Mouse (Mus musculus): ENCODE results near the gene Gm20388. TPM values are rescaled to one million over a fixed set of nuclear protein-coding genes. Genes with fewer than 3 reads are reported as not detected.

Gm20388 gene
- polyA plus RNA-seq, 1 experiment from 2014 or later, result not detected

- Histone ChIP-seq H3K4me3 (peak overlapping the region; percentile 99), H3K36me3 (peaks cover 60% of the 10 kb centered on the region), H3K4me1 (peaks cover 44% of the 10 kb centered on the region), H3K27me3 (replicated peaks) (no peaks in the 10 kb centered on the region), H3K4me2 (peak overlapping the region; percentile 95), H3K9me3 (replicated peaks) (no peaks in the 10 kb centered on the region), H3K27ac (peak overlapping the region; percentile 81), H3K9ac (peak overlapping the region; percentile 94)
- WGBS (ENCODE audit: insufficient replicate concordance), result 3% methylated on average over 16 of the region's 16 CpGs
- peak; percentile 55 for ATAC-seq
Measured at GRCm38 (mm10) chr8:122474951-122475560, 2564.4 kb downstream of the Gm20388 start.

- H3K27me3 ChIP-seq (replicated peaks), result no peaks in the 10 kb centered on the region
- WGBS (ENCODE audit: insufficient replicate concordance), result under 1% methylated on average over 84 of the region's 103 CpGs
- peak within 1 kb of the TSS; percentile 95 for H3K4me2 ChIP-seq
- peak within 1 kb of the TSS; percentile 99 for H3K4me3 ChIP-seq
- peak within 1 kb of the TSS; percentile 94 for H3K9ac ChIP-seq
- peak within 1 kb of the TSS; percentile 81 for H3K27ac ChIP-seq
- no peaks in the 10 kb centered on the region for H3K9me3 ChIP-seq (replicated peaks)
- peak; percentile 85 for ATAC-seq
- peaks cover 44% of the 10 kb centered on the region for H3K4me1 ChIP-seq
- H3K36me3 ChIP-seq, result peaks cover 63% of the 10 kb centered on the region
Measured at GRCm38 (mm10) chr8:122475580-122476320, 2565.1 kb downstream of the Gm20388 start, which contains the start of the genes Rnf166 and Ctu2. Gene Rnf166, minus strand, starts transcription at chr8:122476064. Gene Ctu2, plus strand, starts transcription at chr8:122476143.

GRCm38 (mm10) chr8:122482448-122482847 lies 2571.8 kb downstream of the Gm20388 start:
- H3K9ac ChIP-seq, result no peak overlapping the region
- no peak overlapping the region for H3K4me3 ChIP-seq
- 90% methylated on average over 8 of the region's 8 CpGs for WGBS (ENCODE audit: insufficient replicate concordance)
- ATAC-seq, result 0 out of 2 replicates have a peak, but pooled peaks have one; percentile 12
- H3K27me3 ChIP-seq (replicated peaks), result no peaks in the 10 kb centered on the region
- no peaks in the 10 kb centered on the region for H3K9me3 ChIP-seq (replicated peaks)
- no peak overlapping the region for H3K27ac ChIP-seq
- H3K36me3 ChIP-seq, result peaks cover 100% of the 10 kb centered on the region
- no peak overlapping the region for H3K4me2 ChIP-seq
- H3K4me1 ChIP-seq, result peaks cover 7% of the 10 kb centered on the region

- H3K27ac ChIP-seq, result no peak overlapping the region
- H3K4me1 ChIP-seq, result no peaks in the 10 kb centered on the region
- H3K4me3 ChIP-seq, result no peak overlapping the region
- no peak overlapping the region for H3K9ac ChIP-seq
- peaks cover 100% of the 10 kb centered on the region for H3K36me3 ChIP-seq
- H3K4me2 ChIP-seq, result no peak overlapping the region
- no peaks in the 10 kb centered on the region for H3K9me3 ChIP-seq (replicated peaks)
- no peaks in the 10 kb centered on the region for H3K27me3 ChIP-seq (replicated peaks)
- no peak for ATAC-seq
- 89% methylated on average over 7 of the region's 7 CpGs for WGBS (ENCODE audit: insufficient replicate concordance)
Measured at GRCm38 (mm10) chr8:122483877-122484276, 2573.2 kb downstream of the Gm20388 start.

- 74% methylated on average over 12 of the region's 12 CpGs for WGBS (ENCODE audit: insufficient replicate concordance)
Measured at GRCm38 (mm10) chr8:122484831-122485230, 2574.2 kb downstream of the Gm20388 start.

GRCm38 (mm10) chr8:122488387-122488786 lies 2577.7 kb downstream of the Gm20388 start:
- Histone ChIP-seq H3K36me3 (peaks cover 99% of the 10 kb centered on the region), H3K4me2 (no peak overlapping the region), H3K4me1 (no peaks in the 10 kb centered on the region), H3K27ac (no peak overlapping the region), H3K27me3 (replicated peaks) (no peaks in the 10 kb centered on the region), H3K9me3 (replicated peaks) (no peaks in the 10 kb centered on the region), H3K4me3 (no peak overlapping the region), H3K9ac (no peak overlapping the region)
- ATAC-seq, result no peak
- 92% methylated on average over 9 of the region's 9 CpGs for WGBS (ENCODE audit: insufficient replicate concordance)

More at GRCm38 (mm10) chr8:122484831-122485230, 2574.2 kb downstream of the Gm20388 start:
- Histone ChIP-seq H3K4me1 (no peaks in the 10 kb centered on the region), H3K27me3 (replicated peaks) (no peaks in the 10 kb centered on the region), H3K4me3 (no peak overlapping the region), H3K27ac (no peak overlapping the region), H3K36me3 (peaks cover 100% of the 10 kb centered on the region), H3K9me3 (replicated peaks) (no peaks in the 10 kb centered on the region), H3K9ac (no peak overlapping the region), H3K4me2 (no peak overlapping the region)
- ATAC-seq, result no peak

GRCm38 (mm10) chr8:122497016-122497734 lies 2586.5 kb downstream of the Gm20388 start:
- H3K4me3 ChIP-seq, result no peak overlapping the region
- no peak overlapping the region for H3K27ac ChIP-seq
- H3K27me3 ChIP-seq (replicated peaks), result no peaks in the 10 kb centered on the region
- no peak overlapping the region for H3K9ac ChIP-seq
- H3K36me3 ChIP-seq, result peaks cover 100% of the 10 kb centered on the region
- H3K9me3 ChIP-seq (replicated peaks), result no peaks in the 10 kb centered on the region
- H3K4me2 ChIP-seq, result no peak overlapping the region
- 86% methylated on average over 12 of the region's 12 CpGs for WGBS (ENCODE audit: insufficient replicate concordance)
- no peak for ATAC-seq
- no peaks in the 10 kb centered on the region for H3K4me1 ChIP-seq

- H3K27ac ChIP-seq, result no peak overlapping the region
- ATAC-seq, result no peak
- H3K9me3 ChIP-seq (replicated peaks), result no peaks in the 10 kb centered on the region
- no peak overlapping the region for H3K4me2 ChIP-seq
- WGBS (ENCODE audit: insufficient replicate concordance), result 78% methylated on average over 17 of the region's 17 CpGs
- H3K4me1 ChIP-seq, result no peaks in the 10 kb centered on the region
- H3K4me3 ChIP-seq, result no peak overlapping the region
- H3K36me3 ChIP-seq, result peaks cover 100% of the 10 kb centered on the region
- H3K9ac ChIP-seq, result no peak overlapping the region
- H3K27me3 ChIP-seq (replicated peaks), result no peaks in the 10 kb centered on the region
Measured at GRCm38 (mm10) chr8:122497912-122498311, 2587.3 kb downstream of the Gm20388 start.

- H3K4me2 ChIP-seq, result no peak overlapping the region
- ATAC-seq, result peak; percentile 62
- 42% methylated on average over 10 of the region's 10 CpGs for WGBS (ENCODE audit: insufficient replicate concordance)
Measured at GRCm38 (mm10) chr8:122500856-122501255, 2590.2 kb downstream of the Gm20388 start.

GRCm38 (mm10) chr8:122511552-122511951 lies 2600.9 kb downstream of the Gm20388 start:
- H3K27ac ChIP-seq, result peak overlapping the region; percentile 16
- H3K27me3 ChIP-seq (replicated peaks), result no peaks in the 10 kb centered on the region
- H3K4me1 ChIP-seq, result peaks cover 53% of the 10 kb centered on the region
- no peak overlapping the region for H3K9ac ChIP-seq
- no peaks in the 10 kb centered on the region for H3K9me3 ChIP-seq (replicated peaks)
- ATAC-seq, result no peak
- no peak overlapping the region for H3K4me2 ChIP-seq
- H3K36me3 ChIP-seq, result peaks cover 87% of the 10 kb centered on the region
- WGBS (ENCODE audit: insufficient replicate concordance), result 83% methylated on average over 16 of the region's 16 CpGs
- no peak overlapping the region for H3K4me3 ChIP-seq

More at GRCm38 (mm10) chr8:122500856-122501255, 2590.2 kb downstream of the Gm20388 start:
- H3K27ac ChIP-seq, result no peak overlapping the region
- no peak overlapping the region for H3K9ac ChIP-seq
- H3K27me3 ChIP-seq (replicated peaks), result no peaks in the 10 kb centered on the region
- no peak overlapping the region for H3K4me3 ChIP-seq
- no peaks in the 10 kb centered on the region for H3K9me3 ChIP-seq (replicated peaks)
- peaks cover 100% of the 10 kb centered on the region for H3K36me3 ChIP-seq
- no peaks in the 10 kb centered on the region for H3K4me1 ChIP-seq

- H3K4me1 ChIP-seq, result peaks cover 62% of the 10 kb centered on the region
Measured at GRCm38 (mm10) chr8:122512392-122512791, 2601.8 kb downstream of the Gm20388 start.

More at GRCm38 (mm10) chr8:122512392-122512791, 2601.8 kb downstream of the Gm20388 start:
- Histone ChIP-seq H3K9ac (no peak overlapping the region), H3K4me3 (no peak overlapping the region), H3K36me3 (peaks cover 87% of the 10 kb centered on the region), H3K27ac (0 out of 2 replicates have a peak overlapping the region, but pooled peaks have one; percentile 16), H3K27me3 (replicated peaks) (no peaks in the 10 kb centered on the region), H3K4me2 (no peak overlapping the region), H3K9me3 (replicated peaks) (no peaks in the 10 kb centered on the region)
- WGBS (ENCODE audit: insufficient replicate concordance), result 83% methylated on average over 7 of the region's 7 CpGs
- ATAC-seq, result no peak

Measured in liver, embryonic 12.5 days (tissue).